Mouse (Mus musculus) ES-CJ7 (cell line): ENCODE data around the gene Cops4.

Experiments used
- DNase-seq: peaks from one replicate; pipeline ENCODE4 v3.0.0; 2011; ENCODE audit warnings: low read depth, low spot score

The Cops4 gene

DNA sequence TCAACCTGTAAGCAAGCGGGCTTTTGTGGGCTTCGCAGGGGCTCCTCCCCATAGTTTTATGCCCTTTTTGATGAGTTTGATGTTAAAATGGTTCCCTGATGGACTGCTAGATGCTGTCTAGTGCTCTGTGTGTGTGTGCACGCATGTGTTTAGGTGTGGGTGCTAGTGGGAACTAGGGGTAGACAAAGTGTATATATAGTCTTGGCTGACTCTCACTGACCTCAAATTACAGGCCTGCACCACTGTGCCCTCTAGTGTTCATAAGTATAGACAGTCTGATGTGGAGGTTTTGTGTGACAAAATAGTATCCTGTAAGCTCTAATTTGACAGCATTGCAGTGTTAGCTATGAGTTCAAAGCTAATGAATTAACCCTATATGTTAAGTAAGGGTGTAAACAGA lies 18.5 kb downstream of the Cops4 start:
- DNase-seq = peak; percentile 27

DNA sequence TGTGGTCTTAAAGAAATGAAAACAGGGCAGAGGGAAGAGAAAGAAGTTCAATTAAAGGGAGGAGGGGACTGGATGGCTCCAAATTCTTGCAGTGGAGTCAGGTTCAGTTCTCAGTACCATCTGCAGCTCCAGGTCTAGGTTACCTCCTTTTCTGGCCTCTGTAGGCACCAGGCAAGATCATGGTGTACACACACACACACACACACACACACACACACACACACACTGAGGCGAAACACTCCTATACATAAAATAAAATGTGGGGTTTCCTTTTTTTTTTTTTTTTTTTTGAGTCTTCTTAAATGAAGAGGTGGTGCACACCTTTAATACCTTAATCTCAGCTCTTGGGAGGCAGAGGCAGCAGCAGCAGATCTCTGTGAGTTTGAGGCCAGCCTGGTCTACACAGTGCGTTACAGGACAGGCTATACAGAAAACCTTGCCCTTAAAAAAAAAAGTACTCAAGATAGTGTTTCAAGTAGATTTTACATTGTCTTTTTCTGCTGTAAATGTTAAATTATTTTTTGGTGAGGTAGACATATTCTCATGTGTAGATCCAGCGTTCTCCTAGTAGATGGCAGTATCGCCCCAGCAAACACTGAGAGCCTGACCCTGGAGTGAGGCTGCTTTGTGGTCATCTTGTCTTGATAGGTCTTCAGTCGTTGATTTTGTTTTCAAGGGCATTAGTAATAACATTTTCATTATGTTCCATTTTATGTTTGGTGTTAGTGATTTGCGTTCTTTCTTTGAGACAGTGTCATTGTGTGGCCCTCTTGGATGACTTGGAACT lies 28.4 kb downstream of the Cops4 start:
- no peak for DNase-seq

DNA sequence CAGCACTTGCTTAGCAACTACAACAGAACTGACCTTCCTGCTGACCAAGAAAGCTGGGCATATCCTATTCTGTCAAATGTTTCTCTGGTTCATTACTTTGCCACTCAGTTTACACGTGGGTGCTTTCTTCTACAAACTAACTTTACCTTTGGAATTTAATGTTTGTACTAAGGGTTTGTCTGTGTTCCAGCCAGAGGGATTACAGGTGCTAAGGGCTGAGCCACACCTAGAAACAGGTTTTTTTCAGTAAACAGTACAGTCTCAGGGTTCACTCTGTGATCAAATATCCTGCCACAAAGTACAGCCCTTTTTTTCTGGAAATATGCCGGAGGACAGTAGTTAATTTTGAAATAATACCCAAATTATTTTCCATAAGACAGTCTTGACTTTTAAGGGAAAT lies 30.1 kb downstream of the Cops4 start:
- no peak for DNase-seq

DNA sequence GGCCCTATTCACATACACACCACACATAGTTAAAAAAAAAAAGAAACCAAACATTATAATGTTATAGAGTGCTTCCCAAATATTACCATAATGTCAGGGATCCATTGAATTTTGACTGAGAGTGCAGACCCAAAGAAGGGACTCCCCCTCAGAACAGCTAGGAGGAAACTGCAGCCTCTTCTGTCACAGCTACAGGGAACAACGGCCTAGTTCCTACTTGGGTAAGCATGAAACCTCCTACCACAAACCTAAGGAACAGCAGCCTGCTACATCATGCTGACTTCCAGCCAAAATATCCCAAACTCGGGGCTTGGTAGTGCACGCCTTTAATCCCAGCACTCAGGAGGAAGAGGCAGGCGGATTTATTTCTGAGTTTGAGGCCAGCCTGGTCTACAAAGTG lies 31.2 kb downstream of the Cops4 start:
- DNase-seq = no peak

DNA sequence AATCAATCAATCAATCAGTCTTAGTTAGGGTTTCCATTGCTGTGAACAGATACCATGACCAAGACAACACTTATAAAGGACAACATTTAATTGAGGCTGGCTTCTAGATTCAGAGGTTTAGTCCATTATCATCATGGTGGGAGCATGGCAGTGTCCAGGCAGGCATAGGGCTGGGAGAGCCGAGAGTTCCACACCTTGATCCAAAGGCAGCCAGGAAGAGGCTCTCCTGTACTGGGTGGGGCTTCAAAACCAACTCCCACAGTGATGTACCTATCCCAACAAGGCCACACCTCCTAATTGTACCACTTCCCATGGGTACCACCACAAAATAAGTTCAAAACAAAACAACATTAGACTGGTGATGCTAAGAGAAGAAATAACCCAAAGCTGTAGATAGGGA lies 32.0 kb downstream of the Cops4 start:
- no peak for DNase-seq

DNA sequence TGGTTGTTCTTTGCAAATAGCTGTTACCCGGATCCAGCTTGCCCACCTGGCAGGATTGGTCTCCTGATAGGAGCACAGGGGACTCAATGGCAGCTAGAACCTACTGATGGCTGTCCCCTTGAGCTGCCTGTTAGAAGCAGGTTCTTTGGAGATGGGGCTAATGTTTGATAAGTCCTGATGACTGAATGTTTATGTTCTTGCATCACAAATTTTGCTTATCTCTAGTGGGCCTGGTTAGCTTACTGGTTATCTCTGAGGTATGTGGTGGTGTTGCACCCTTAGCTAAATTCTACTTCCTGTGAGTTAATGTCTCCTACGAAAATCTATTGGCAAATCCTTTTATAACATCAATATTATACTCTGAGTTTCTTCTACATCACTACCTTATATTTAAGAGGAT lies 33.8 kb downstream of the Cops4 start:
- DNase-seq = no peak

DNA sequence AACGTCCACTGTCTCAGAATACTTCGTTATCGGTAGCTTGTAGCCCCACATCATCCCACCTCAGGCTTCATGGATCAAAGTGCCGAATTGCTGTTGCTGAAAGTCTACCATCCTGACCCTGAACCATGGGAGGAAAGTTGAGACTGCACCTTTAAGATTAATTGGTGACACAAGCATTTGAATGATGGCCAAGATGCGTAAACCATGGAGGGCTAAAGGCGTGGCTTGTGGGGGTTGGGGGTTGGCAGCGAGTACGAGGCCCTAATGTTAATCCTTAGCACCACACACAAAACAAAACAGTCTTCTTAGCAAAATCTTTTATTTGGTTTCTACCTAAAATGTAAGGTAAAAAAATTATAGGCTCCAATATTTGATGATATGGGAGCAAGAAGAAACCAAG lies 35.3 kb downstream of the Cops4 start:
- DNase-seq = no peak

DNA sequence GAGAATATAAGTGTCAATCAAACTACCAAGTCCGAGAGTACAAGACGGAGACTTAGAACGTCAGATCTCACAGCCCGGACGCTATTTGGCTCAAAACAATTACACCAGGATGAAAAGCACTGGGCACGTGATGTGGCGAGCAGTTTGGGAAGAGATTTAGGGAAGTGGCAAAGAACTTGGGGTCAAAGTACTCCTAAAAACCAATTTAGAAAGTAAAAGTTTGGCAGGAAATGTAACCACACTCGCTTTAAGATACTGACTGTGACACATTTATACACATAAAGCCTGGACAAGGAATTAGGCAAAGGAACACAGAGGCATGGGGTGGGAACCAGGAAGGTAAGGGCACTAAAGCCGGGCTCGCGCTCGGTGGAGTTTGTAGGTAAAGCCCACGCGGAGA lies 38.9 kb downstream of the Cops4 start:
- no peak for DNase-seq

DNA sequence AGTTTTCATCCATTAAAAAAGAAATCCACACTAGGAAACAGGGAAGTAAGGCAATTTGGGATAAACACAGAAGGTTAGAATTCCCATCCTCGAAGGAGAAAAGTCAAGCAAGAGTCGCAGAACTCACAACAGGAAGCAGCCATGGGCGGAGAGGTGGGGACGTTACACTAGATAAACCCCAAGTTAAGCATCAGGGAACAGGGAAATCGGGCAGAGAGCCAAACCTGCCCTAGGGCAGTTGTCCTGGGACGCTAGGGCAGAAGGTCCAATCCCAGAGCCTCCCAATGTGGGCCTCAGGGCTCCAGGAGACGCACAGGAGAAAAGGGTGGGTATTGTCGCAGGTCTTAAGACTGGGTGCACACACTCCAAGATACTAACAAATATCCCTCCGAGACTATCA lies 39.4 kb downstream of the Cops4 start:
- DNase-seq = no peak

DNA sequence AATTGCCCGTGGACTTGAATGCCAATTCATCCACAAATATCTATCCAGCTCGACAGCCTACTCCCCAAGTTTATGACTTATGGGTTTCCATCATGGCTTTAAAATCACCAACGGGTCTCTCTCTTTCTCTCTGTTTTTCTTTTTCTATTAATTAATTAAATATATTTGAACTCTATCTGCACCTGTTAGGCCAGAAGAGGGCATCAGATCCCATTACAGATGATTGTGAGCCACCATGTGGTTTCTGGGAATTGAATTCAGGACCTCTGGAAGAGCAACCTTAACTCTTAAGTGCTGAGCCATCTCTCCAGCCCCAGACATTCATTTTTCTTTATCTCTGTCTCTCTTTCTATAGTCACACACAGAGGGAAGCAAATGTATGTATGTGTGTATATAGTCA lies 40.7 kb downstream of the Cops4 start:
- no peak for DNase-seq

DNA sequence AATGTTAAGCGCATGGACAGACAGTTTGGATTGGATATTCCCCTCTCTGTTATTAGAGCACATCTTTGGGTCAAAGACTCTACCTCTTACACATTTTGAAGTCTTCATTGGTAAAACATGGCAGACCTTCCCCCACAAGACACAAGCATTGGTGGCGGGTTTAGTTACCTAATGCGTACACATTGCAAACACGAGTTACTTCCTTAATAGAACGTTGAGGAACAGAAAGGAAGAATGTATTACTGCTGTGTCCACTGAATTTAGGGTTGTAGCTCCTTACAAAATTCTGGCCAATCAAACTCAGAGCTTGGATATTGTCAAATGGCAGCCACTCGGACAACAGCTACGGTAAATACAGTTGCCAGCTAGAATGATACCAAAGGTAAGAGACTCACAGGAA lies 41.2 kb downstream of the Cops4 start:
- no peak for DNase-seq

DNA sequence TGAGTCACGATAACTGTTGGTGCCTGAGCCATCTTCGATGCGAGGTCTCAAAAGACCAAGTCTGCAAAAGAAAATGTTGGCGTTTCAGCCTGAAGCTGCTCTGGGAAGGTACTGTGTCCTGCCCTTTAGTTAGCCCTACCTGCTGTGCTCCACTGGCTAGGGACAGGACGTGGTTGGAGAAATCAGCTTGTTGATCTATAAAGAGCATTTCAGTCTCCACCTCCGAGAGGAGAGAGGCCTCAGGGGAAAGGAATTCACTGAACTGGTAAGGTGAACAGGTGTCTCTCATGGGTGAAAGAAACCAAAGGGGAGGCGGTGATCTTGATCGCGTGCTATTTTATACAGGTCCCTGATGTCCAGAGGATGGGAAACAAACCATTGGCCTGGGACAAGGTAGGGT lies 44.6 kb downstream of the Cops4 start:
- DNase-seq = no peak

DNA sequence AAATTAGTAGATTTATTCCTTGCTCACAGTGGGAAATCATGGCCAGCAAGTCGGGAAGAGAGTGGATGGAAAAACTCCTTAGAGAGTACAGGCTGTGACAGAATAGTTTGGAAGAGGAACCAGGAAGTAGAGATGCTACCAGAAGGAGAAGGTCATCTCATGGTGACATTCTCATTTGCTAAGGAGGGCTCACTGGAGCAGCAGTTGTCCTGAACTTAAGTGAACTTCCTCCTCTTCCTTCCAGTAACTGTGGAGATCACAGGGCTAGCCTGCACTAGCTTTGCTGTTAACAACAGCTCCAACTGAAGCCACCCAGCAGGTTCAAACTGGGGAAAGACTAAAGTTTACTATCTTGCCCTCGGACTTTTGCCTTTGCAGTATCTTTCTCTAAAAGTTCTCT lies 48.7 kb downstream of the Cops4 start:
- no peak for DNase-seq

DNA sequence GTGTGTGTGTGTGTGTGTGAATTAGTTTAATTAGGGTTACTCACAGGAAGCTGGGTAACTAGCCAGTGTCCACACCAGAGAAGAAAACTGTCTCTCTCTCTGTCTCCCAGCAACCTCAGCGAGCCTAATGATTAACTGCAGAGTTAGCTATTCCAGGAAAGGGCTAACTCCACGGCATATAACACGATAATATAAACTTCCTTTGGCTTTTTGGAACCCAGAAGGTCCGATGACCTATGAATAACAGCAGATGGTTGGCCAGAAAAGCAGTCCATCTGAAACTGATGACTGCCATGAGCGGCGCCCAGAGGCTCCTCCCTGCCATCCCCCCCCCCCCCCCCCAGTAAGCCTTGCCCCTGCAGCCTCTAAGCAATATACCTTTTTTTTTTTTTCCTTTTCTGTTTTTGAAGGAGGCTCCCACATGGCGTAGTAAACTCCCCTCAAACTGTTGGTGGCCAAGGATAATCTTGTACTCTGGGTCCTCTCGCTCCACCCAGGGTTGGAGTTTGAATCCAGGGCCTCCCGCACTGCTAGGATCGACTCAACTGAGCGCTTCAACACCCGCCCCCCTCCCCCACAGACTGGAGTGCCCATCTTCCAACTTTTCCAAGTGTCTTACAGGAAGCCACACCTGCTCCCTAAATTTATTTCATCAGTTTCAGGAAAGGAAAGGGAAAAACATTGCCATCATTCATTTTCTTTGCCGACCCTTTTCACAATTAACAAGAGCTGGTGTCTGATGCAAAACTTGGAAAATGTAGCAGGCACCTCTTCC lies 49.3 kb downstream of the Cops4 start:
- DNase-seq = peak; percentile 29

DNA sequence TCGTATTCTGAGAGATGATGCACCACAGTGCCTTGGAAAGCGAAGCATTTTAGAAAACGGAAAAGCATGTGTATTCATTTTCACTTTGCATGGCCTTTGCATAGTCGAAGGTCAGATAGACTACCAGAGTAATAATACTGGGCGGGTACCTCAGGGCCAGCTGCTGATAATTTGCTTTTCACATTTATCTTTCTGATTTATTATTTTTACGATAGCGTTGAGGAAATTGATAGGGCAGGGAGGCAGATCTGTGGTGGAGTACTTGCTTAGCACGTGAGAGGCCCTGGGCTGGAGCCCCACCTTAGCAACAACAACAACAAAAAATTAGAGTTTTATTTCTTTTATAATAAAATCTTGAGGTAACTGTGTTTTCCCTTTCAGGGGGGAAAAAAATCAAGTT lies 50.1 kb downstream of the Cops4 start:
- DNase-seq = no peak

DNA sequence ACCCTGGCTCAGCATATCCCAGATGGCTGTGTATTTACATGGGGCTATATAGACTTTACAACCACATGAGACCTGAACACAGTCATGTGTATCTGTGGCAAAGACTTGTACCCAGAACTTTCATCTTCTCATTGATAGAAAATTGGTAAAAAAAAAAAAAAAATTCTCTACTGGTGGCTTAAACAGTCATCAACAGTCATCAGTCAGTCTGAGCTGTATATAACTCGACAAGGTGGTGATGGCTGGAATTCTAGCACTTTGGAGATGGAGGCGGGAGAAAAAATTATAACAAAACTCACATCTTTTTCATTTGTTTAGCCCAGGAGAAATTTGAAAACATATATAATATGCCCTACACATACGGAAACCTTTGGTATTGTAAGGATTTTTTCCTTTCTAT lies 50.7 kb downstream of the Cops4 start:
- no peak for DNase-seq

DNA sequence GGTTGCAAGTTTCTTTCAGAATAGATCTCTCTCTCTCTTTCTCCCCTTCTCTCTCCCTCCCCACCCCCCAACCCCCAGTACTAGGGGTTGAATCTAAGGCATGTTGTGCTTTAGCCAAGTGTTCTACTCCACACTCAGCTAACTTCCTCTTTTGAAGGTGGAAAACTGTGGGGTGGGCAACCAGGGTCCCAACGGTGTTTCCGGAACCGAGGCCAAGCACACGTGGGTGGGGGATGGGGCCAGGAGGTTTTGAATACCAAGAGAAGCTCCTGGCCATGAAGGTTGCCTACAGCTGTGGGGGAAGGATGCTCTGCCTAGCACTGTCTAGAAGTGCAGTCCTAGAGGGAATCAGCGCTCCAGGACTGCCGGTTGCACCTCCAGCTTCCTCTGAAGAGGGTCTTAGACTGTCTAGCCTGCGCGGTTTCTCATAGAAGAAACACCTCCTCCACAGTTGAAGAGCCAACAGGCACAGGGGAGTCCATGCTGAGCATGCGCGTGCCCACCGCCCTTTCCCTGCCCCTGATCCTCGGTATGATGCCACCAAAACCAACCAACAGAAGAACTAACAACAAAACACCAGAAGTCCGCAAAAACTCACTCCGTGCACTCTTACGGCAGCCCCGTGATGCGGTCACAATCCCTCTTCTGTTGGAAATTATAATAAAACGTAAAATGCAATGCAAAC lies 51.3 kb downstream of the Cops4 start:
- peak; percentile 63 for DNase-seq

DNA sequence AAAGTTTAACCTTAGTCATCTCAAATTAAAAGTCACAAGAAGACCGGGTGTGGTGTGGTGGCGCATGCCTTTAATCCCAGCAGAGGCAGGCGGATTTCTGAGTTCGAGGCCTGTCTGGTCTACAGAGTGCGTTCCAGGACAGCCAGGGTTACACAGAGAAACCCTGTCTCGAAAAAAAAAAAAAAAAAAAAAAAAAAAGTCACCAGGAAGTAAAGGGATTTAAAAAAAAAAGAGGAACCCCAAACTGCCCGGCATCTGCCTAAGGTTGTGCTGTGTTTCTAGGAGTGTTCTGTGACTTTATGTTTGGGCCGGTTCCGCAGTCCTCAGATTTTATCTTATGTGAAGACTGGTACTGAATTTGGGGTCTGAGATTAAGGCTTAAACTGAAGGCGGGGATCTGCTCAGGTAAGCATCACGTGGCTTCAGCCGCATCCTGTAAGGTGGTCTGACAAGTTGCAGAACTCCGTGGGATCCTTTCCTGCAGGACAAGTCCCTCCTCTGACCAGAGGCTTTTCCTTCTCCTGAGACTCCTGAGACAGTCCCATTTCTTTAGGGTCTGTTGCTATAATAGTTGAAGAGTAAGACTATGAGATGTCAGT lies 52.0 kb downstream of the Cops4 start:
- no peak for DNase-seq

DNA sequence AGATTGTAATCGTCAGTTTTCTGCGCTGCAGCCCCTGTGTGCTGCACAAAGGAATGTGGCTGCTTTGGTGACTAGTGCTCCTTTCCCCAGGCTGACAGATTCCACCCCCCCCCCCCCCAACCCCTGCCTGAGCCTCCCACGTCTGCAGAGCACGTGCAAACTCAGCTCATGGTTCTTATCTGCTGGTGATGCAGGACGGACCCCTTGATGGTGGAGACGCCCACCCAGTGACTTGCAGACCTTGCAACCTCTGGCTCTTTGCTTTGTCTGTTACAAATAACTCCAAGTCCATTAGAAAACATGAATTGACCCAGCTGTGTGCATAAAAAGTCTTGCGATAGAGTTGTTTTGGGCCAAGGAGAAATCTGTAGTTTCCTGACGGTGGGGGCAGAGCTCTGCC lies 52.6 kb downstream of the Cops4 start:
- DNase-seq = no peak

DNA sequence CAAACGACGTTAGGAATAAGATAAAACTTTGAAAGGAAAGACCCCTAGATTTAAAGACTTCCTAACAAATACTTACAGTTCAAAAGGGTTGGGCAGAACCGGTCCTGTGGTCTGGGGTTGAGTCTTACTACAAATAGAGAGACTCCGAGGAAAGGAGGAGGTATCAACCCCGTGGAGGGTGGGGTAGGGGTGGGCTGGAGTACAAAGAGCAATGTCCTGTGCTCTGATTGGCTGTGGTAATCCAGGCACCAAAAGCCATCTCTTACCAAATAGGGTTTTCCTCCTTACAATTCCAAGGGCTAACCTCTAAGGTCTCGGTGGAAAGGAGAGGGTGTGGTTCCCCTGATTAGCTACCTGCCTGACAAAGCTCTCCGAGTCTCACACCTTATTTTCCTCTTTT lies 54.0 kb downstream of the Cops4 start, which contains the start of gene Plac8:
Gene Plac8, minus strand, starts transcription at position 177 of the 400 bp plus-strand sequence.
- DNase-seq = peak; percentile 88

DNA sequence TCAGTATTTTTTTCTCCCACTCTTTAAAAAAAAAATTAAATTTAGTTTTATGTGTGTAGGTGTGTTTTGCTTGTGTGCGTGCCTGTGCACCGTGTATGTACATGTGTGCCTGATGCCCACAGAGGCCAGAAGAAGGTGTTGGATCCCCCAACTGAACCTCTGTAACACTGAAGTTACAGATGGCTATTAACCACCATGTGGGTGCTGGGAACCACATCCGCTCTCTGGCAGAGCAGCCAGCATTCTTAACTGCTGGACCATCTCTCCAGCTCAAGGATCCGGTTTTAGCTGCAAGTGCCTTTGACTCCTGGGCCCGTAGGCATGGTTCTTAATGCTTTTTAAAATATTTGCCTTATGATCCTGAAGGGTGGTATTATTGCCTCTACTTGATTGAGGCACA lies 55.1 kb downstream of the Cops4 start:
- DNase-seq = no peak

DNA sequence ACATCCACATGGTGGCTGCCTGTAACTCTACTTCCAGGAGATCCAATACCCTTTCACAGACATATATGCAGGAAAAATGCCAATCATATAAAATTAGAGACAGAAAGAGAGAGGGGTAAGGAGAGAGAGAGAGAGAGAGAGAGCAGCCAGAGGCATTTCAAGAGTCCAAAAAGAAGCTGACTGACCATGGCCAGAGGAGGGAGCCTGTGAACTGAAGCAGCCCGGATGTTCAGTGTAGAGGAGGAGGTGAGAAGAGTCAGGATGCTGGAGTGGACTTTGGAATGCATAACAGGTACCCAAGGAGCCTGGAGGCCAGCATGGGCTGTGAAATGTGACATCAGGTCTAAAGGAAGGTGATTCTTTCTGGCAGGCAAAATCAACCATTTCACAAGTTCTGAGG lies 56.7 kb downstream of the Cops4 start:
- DNase-seq = no peak
